Mouse (Mus musculus) gastrocnemius, adult 2 months (tissue): Measurements from ENCODE around the gene Psmg4. TPM values are rescaled to one million over a fixed set of nuclear protein-coding genes. Genes with fewer than 3 reads are reported as not detected.

ENCODE experiments used
- DNase-seq: peaks from one replicate; pipeline ENCODE4 v3.0.0; 2022
- H3K27ac ChIP-seq: fragments of 200-600 bp; 2 replicates; pipeline ENCODE4 v1.8.1; 2022; ENCODE audit warnings: mild to moderate bottlenecking
- H3K4me3 ChIP-seq: fragments of 200-600 bp; 2 replicates; pipeline ENCODE4 v1.8.1; 2022; ENCODE audit warnings: mild to moderate bottlenecking, moderate library complexity
- CTCF ChIP-seq: fragments of 200-600 bp; IDR thresholded peaks from 2 replicates; pipeline ENCODE4 v1.8.1; 2022; ENCODE audit warnings: antibody characterized with exemption, mild to moderate bottlenecking, moderate library complexity
- intact Hi-C: fragments of 180-260 bp; cut with DNase I; formaldehyde crosslinking; loops from one replicate; pipeline ENCODE4 v1.15.1; 2025
- total RNA-seq, 2 experiments: library from RNA; stranded (reverse); gene quantifications; 2 replicates each; pipeline ENCODE4 v1.2.3; 2021

Psmg4 gene
- total RNA-seq, 2 experiments from 2014 or later, result 13.6 to 14.4 TPM

- no peak overlapping the region for H3K27ac ChIP-seq
- TF ChIP-seq CTCF, result no peak
- DNase-seq, result no peak
- intact Hi-C loops, result no loop called here
- no peak overlapping the region for H3K4me3 ChIP-seq
Measured at GRCm38 (mm10) chr13:34174025-34174424, 11.3 kb downstream of the Psmg4 start.

- intact Hi-C loops, result no loop called here
- no peak overlapping the region for H3K27ac ChIP-seq
- DNase-seq, result no peak
- TF ChIP-seq CTCF, result no peak
- H3K4me3 ChIP-seq, result no peak overlapping the region
Measured at GRCm38 (mm10) chr13:34181624-34182023, 18.9 kb downstream of the Psmg4 start.

- Histone ChIP-seq H3K4me3 (no peak overlapping the region), H3K27ac (no peak overlapping the region)
- intact Hi-C loops, result loop anchor here (5.0 kb wide), 2 partner anchors 607 to 687 kb away; no protein-coding TSS in a partner anchor
- TF ChIP-seq CTCF, result no peak
- DNase-seq, result no peak
Measured at GRCm38 (mm10) chr13:34185371-34185770, 22.6 kb downstream of the Psmg4 start.

- H3K27ac ChIP-seq, result no peak overlapping the region
- intact Hi-C loops, result loop anchor here (1.0 to 5.0 kb wide), 4 partner anchors 157 to 685 kb away; partner anchors contain the start of gene Slc22a23
- TF ChIP-seq CTCF, result peak; percentile 94
- peak overlapping the region; percentile 39 for H3K4me3 ChIP-seq
- peak; percentile 63 for DNase-seq
Measured at GRCm38 (mm10) chr13:34187571-34187970, 24.8 kb downstream of the Psmg4 start.

GRCm38 (mm10) chr13:34192414-34193191 lies 29.8 kb downstream of the Psmg4 start:
- peak overlapping the region; percentile 20 for H3K27ac ChIP-seq
- peak; percentile 63 for TF ChIP-seq CTCF
- peak; percentile 62 for DNase-seq
- intact Hi-C loops, result no loop called here
- no peak overlapping the region for H3K4me3 ChIP-seq

- intact Hi-C loops, result no loop called here
- peak overlapping the region; percentile 20 for H3K27ac ChIP-seq
- H3K4me3 ChIP-seq, result no peak overlapping the region
- TF ChIP-seq CTCF, result no peak
- DNase-seq, result no peak
Measured at GRCm38 (mm10) chr13:34193384-34193783, 30.6 kb downstream of the Psmg4 start.

GRCm38 (mm10) chr13:34195676-34196075 lies 32.9 kb downstream of the Psmg4 start:
- 0 out of 2 replicates have a peak overlapping the region, but pooled peaks have one; percentile 32 for H3K27ac ChIP-seq
- DNase-seq, result no peak
- no peak for TF ChIP-seq CTCF
- no peak overlapping the region for H3K4me3 ChIP-seq
- intact Hi-C loops, result no loop called here

- DNase-seq, result peak; percentile 33
- Histone ChIP-seq H3K27ac (peak overlapping the region; percentile 40; the same call in 1 of the 2 replicates), H3K4me3 (no peak overlapping the region)
- intact Hi-C loops, result loop anchor here (10.0 kb wide), 1 partner anchor 50 kb away; no protein-coding TSS in a partner anchor
- TF ChIP-seq CTCF, result no peak
Measured at GRCm38 (mm10) chr13:34205216-34205615, 42.5 kb downstream of the Psmg4 start.

GRCm38 (mm10) chr13:34207714-34208470 lies 45.1 kb downstream of the Psmg4 start:
- no peak for TF ChIP-seq CTCF
- no peak for DNase-seq
- no peak overlapping the region for H3K27ac ChIP-seq
- intact Hi-C loops, result loop anchor here (10.0 kb wide), 1 partner anchor 47 kb away; no protein-coding TSS in a partner anchor
- no peak overlapping the region for H3K4me3 ChIP-seq

GRCm38 (mm10) chr13:34211261-34211775 lies 48.6 kb downstream of the Psmg4 start:
- DNase-seq, result no peak
- peak overlapping the region; percentile 53 for H3K27ac ChIP-seq
- TF ChIP-seq CTCF, result no peak
- intact Hi-C loops, result no loop called here
- no peak overlapping the region for H3K4me3 ChIP-seq

- TF ChIP-seq CTCF, result no peak
- DNase-seq, result no peak
- intact Hi-C loops, result no loop called here
- no peak overlapping the region for H3K27ac ChIP-seq
- no peak overlapping the region for H3K4me3 ChIP-seq
Measured at GRCm38 (mm10) chr13:34212735-34213212, 50.0 kb downstream of the Psmg4 start.

- no peak for TF ChIP-seq CTCF
- no peak for DNase-seq
- intact Hi-C loops, result no loop called here
Measured at GRCm38 (mm10) chr13:34214855-34215254, 52.1 kb downstream of the Psmg4 start.

GRCm38 (mm10) chr13:34218776-34219175 lies 56.0 kb downstream of the Psmg4 start:
- H3K27ac ChIP-seq, result no peak overlapping the region
- intact Hi-C loops, result no loop called here
- DNase-seq, result no peak
- H3K4me3 ChIP-seq, result no peak overlapping the region
- TF ChIP-seq CTCF, result no peak

More at GRCm38 (mm10) chr13:34214855-34215254, 52.1 kb downstream of the Psmg4 start:
- H3K4me3 ChIP-seq, result no peak overlapping the region
- H3K27ac ChIP-seq, result no peak overlapping the region
